Mouse (Mus musculus): Measurements from ENCODE around the gene Camkk1. TPM values are rescaled to one million over a fixed set of nuclear protein-coding genes. Genes with fewer than 3 reads are reported as not detected.

Camkk1 gene
- 10 to 100 TPM; 79.5 to 92.4 TPM for total RNA-seq (2021)

DNA sequence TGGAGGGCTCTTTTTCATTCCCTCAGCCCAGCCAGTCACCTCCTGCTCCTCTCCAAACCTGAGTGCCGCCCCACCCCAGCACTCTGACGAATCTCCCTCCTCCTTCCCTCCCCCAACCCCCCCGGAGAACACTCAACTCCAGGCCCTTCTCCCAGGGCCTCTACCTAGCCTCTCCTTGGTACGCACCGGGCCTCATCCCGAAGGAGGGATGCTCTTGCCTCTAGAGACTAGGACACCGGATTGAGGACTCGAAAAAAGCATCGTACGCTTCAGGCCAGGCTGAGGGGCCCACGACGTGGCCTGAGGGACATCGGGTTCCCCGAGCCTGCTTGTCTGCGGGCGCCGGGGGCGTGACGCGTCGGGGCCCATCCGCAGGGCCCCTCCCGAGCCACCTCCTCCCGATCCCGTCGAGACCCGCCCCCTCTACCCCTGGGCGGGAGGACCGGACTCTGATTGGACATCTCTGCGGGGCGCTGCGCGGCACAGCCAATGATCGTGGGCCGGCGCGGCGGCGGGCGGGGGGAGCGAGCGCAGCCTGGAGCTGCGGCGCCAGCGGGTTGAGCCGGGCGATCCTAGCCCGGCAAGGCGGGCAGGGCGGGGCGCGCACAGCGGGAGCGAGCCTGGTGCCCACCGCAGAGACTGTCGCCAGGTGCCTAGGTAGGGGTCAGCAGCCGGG is at the start of gene Camkk1:
TSS of gene Camkk1 (plus strand) at position 538 of the 676 bp plus-strand sequence.
- peak; percentile 94 to 96 for DNase-seq (ENCODE audit: low spot score in 2 of 2)
- intact Hi-C loops (cut with DNase I): loop anchor here (5.0 kb wide), 1 partner anchor 451 kb away; no protein-coding TSS in a partner anchor

DNA sequence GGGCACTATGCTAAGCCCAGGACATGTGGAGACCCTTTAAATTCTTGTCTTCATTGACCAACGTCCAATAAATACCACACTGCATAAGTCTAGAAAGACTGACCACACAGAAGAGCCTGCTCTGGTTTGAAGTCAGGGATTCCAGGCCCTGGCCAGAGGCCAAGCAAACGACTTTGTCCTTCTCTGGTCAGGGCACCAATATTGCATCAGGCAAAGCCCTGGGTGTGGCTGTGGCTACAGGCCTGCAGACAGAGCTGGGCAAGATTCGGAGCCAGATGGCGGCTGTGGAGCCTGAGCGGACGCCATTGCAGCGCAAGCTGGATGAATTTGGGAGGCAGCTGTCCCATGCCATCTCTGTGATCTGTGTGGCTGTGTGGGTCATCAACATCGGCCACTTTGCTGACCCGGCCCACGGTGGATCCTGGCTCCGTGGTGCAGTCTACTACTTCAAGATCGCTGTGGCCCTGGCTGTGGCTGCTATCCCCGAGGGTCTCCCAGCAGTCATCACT is 43.8 kb upstream of the Camkk1 start:
- intact Hi-C loops (cut with DNase I): no loop called here
- DNase-seq (ENCODE audit: low spot score in 2 of 2): no peak

DNA sequence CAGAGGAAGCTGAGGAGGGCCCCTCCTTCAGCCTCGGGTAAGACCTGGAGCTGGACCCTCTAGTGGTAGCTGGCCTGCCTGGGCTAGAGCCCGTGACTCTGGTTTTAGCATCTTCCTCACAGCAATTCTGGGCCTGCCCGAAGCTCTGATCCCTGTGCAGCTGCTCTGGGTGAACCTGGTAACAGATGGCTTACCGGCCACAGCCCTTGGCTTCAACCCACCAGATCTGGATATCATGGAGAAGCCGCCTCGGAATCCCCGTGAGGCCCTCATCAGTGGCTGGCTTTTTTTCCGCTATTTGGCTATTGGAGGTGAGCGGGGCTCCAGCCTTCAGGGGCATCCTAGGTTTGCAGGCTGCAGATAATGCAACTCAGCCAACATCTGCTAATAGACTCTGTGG is 36.3 kb upstream of the Camkk1 start:
- intact Hi-C loops (cut with DNase I): no loop called here
- DNase-seq (ENCODE audit: low spot score in 2 of 2): no peak

DNA sequence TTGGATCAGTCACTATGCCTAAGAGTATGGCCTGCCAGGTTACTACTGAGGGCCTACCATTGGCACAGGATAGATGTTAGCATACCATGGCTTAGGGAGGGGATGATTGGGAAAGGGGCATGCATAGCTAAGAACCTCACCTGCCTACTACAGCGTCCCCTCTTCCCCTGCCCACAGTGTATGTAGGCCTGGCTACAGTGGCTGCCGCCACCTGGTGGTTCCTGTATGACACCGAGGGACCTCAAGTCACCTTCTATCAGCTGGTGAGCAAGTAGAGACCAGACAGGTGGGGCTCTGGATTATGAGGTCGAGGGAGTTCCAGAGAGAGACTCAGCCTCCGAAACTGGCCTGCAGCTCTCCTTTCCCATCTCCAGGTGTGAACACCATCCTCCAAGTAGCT is 35.5 kb upstream of the Camkk1 start:
- no peak for DNase-seq (ENCODE audit: low spot score in 2 of 2)
- intact Hi-C loops (cut with DNase I): no loop called here

DNA sequence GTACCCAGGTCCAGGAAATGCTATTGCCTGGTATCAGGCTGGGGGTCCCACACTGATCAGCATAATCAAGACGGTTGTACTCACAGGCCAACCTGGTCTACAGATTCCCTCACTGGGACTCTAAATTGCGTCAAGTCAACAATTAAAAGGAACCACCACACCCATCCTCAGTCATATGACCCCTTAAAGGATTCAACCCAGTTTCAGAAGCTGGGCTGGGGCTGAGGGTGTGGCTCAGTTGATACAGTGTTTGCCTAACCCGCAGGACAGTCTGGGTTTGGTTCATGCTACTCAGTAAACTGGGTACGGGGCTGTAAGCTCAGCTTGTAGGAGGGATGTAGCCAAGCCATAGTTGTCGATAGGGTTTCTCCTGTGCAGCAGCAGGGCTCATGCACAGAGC is 32.1 kb upstream of the Camkk1 start:
- DNase-seq (ENCODE audit: low spot score in 2 of 2): no peak
- intact Hi-C loops (cut with DNase I): no loop called here

DNA sequence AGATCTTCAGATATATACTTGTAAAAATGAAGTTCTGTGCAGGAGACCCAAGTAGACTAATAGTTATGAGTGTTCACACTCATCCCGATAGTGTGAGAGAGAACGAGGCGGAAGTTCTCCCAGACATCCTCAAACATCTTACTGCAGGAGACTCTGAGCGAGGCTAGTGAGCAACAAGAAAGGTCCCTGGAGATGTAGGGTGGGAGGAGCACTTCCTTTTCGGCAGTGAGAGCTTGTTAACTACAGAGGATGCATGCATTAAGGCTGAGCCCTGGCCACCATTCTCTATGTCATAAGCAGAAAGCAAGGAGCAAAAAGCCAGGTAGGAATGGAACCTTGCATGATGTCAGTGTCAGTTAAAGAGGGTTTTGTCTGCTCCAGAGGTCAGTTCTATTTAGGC is 31.6 kb upstream of the Camkk1 start:
- intact Hi-C loops (cut with DNase I): no loop called here
- no peak for DNase-seq (ENCODE audit: low spot score in 2 of 2)

DNA sequence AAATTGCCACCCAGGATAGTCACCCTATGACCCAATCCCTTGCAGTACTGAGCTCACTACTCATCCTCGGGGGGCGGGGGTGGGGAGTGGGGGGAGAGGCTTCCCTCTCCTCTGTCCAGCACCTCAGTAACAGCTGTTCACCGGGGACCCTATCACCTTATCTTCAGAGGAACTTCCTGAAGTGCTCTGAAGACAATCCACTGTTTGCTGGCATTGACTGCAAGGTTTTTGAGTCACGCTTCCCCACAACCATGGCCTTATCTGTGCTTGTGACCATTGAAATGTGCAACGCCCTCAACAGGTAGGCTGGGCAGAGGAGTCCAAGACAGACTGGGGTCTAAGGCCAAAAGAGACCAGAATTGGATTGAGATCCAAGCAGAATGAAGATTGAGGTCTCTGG is 31.0 kb upstream of the Camkk1 start:
- intact Hi-C loops (cut with DNase I): no loop called here
- no peak for DNase-seq (ENCODE audit: low spot score in 2 of 2)

DNA sequence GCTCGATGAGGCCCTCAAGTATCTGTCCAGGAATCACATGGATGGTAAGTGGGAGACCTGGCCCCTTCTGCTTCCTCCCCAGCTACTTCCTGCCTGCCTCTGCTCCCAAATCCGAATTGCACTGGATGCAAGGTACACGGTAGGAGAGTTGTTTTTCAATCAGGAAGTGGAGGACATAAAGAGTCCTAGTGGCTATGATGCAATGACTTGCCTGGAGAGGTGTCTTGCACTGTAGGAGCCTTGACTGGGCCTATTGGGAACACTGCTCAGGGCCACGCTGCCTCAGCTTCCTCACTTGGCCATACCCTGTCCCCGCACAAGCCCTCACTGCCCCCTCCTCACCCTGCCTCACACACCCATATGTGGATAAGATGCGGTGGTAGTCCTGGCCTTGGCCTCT is 29.8 kb upstream of the Camkk1 start:
- no peak for DNase-seq (ENCODE audit: low spot score in 2 of 2)
- intact Hi-C loops (cut with DNase I): no loop called here

DNA sequence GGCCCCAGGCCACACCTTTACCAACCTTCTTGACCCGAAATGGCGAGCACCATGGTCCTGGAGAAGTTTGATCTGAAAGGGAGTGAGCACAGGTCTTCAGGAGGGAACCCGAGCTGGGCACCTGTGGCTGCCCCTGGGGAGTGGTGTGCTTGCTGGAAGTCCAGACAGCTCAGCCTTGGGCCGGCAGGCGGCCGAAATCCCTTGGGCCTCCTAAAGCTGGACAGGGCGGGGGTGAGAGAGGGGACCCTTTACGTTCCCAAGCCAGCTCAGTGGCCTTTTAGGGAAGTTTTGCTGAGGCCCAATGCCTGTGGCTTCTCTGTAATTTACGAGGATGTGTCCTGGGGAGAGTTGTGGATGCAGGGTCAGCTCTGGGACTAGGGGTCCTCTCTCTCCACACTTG is 28.1 kb upstream of the Camkk1 start:
- no peak for DNase-seq (ENCODE audit: low spot score in 2 of 2)
- intact Hi-C loops (cut with DNase I): no loop called here

DNA sequence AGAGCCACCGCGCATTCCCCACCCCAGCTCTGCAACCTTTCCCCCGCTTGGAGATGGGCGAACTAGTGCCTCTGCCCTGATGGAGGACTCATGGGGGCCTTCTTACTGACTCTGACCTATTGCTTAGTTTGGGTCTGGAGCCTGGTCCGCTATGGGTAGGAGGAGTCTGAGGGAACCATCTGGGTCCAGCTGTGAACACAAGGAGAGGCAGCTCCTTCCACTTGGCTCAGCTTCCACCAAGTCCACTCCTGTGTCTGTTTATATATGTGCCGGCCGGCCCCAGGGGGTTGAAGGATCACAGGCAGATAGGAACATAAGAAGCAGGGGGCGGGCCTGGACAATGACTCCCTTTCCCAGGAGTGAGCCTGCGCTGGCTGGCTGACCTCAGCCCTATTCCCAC is 26.8 kb upstream of the Camkk1 start:
- DNase-seq (ENCODE audit: low spot score in 2 of 2): no peak
- intact Hi-C loops (cut with DNase I): no loop called here

DNA sequence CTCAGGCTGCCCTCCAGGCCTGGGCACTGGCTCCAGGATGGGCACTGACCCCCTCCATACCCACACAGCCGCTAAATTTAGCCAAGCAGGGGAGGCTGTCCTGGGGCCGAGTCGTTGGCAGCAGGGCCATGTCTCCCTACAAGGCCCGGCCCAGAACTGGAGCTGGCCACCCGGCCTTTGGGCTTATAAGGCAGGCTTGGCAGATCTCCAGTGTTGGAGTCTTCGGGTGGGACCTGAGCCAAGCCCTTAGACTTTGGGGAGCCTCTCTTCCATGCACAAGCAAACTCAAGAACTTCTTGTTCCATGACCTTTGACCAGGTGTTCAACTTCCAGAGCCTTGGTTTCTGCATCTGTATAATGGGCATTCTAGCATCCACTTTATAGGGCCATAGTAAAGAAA is 22.5 kb upstream of the Camkk1 start:
- DNase-seq (ENCODE audit: low spot score in 2 of 2): no peak
- intact Hi-C loops (cut with DNase I): no loop called here

DNA sequence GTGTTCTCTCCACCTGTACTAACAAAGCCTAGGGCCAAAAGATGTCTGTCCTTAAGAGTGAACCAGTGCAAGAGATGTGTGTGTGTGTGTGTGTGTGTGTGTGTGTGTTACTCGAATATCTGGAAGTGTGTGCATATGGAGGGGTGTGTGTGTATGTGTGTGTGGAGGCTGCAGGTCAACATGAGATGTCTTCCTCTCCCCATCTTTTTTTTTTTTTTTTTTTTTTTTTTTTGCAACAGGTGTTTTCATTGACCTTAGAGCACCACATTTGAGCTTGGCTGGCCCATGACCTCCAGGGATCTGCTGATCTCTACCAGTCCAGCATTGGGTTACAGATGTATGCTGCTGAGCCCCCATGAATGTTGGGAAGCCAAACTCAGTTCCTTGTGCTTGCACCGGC is 22.0 kb upstream of the Camkk1 start:
- intact Hi-C loops (cut with DNase I): no loop called here
- DNase-seq (ENCODE audit: low spot score in 2 of 2): no peak

DNA sequence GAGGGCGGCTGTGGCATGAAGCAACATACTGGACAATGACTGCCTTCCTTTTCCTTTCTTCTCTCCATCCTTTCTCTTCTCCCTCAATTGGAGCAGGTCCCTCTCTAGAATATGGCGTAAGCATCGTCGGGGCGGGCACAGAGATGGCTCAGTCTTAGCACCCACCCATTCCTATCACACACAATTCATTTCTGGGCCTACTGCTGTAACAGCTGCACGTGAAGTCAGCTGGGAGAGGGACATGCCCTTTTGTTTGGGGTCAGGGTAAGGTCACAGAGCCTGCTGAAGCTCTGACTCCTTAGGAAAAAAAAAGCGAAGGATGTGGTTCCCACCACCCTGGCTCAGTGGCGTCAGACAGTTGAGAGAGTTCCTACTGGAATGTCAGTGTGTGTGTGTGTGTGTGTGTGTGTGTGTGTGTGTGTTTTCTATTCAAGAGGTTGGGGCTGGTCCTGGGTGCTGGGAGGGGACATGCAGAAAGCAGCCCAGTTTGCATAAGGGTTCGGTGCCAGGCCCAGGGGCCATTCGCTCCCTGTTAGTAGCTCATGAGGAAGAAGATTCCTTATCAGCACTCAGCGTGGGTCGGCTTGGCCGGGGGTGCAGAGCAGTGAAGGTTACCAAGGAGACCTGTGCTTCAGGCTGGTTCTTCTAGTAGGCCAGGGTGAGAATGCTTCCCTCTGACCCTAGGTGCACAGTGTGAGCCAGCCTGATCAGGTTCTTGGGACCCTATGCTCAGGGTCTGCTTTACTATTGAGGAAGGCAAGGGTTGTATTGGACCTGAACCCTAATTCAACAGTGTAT is 21.1 kb upstream of the Camkk1 start:
- intact Hi-C loops (cut with DNase I): loop anchor here (2.0 kb wide), 1 partner anchor 425 kb away; no protein-coding TSS in a partner anchor
- no peak for DNase-seq (ENCODE audit: low spot score in 2 of 2)

DNA sequence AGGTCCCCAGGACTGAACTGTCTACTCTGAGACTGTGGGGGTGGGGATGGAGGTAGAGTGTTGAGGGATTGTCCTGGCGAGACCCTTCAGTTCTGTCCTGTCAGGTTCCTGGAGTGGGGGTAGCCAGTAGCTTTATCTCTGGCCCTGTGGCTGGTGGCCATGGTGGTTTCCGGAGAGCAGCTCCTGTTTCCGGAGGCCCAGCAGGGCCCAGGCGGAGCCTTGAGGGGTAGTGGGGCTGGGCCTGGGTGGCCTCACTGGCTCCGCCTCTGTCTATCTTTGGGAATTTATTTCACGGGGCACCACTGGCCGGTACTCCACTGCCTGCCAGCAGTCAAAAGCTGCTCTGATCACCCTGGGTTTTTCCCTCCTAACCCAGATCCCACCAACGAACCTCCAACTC is 20.0 kb upstream of the Camkk1 start, which contains the start of gene P2rx1:
TSS of gene P2rx1 (plus strand) at position 333 of the 400 bp plus-strand sequence.
- intact Hi-C loops (cut with DNase I): loop anchor here (2.0 kb wide), 1 partner anchor 426 kb away; no protein-coding TSS in a partner anchor
- DNase-seq (ENCODE audit: low spot score in 2 of 2): no peak

DNA sequence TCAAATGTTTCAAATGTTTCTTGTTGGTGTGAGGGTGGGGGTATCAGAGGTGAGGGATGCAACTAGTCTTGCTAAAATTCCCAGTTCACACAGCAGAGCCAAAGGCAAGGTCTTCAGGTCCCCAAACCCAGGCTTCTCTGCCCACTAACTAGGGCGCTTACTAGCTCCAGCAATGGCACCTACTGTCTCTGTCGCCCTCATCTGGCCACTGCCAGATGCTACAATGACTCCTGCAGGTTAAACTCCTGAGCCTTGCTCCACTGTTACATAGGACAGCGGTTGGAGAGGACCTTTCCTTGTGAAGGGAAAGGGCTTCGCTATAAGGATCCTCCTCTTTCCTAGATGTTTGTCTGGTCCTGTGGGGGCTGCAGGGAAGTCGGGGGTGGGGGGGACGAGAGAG is 17.8 kb upstream of the Camkk1 start:
- DNase-seq (ENCODE audit: low spot score in 2 of 2): peak; percentile 62 to 75
- intact Hi-C loops (cut with DNase I): loop anchor here (1.0 to 5.0 kb wide), 2 partner anchors 59 to 75 kb away; no protein-coding TSS in a partner anchor

DNA sequence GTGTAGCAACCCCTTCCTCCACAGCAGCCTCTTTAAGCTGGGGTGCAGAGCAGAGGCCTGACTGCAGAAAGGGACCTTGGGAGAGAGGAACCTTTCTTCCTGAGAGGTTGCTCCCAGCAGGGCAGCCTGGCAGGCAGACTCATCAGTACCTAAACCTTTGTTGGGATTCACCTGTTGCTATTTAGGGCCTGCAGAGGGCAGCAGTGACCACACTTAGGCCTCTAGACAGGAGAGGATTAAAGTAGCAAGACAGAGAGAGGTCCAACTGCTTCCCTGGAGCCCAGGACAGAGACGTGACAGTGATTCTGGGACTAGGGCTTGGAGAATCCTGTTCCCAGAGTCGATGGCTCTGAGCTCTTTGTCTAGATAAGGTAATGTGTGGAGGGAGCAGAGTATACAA is 12.4 kb upstream of the Camkk1 start:
- intact Hi-C loops (cut with DNase I): loop anchor here (1.0 kb wide), 2 partner anchors 33 to 44 kb away; no protein-coding TSS in a partner anchor

DNA sequence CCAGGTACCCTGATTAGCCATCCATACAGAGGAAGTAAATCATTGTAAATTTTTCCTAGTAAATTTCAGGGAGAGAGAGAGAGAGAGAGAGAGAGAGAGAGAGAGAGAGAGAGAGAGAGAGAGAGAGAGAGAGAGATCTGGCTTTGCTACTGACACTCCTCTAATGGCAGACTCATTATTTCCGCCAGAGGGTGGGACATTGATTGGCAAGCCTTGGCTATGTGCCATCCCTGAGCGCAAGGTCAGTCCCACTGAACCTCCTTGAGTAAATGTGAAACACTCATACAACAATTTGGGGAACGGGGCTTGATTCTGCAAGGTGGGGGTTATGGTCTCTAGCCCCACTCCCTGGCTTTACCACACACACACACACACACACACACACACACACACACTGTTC is 11.7 kb upstream of the Camkk1 start:
- intact Hi-C loops (cut with DNase I): no loop called here

More for the DNA sequence above, 12.4 kb upstream of the Camkk1 start:
- peak; percentile 43 to 53 for DNase-seq (ENCODE audit: low spot score in 2 of 2)

DNA sequence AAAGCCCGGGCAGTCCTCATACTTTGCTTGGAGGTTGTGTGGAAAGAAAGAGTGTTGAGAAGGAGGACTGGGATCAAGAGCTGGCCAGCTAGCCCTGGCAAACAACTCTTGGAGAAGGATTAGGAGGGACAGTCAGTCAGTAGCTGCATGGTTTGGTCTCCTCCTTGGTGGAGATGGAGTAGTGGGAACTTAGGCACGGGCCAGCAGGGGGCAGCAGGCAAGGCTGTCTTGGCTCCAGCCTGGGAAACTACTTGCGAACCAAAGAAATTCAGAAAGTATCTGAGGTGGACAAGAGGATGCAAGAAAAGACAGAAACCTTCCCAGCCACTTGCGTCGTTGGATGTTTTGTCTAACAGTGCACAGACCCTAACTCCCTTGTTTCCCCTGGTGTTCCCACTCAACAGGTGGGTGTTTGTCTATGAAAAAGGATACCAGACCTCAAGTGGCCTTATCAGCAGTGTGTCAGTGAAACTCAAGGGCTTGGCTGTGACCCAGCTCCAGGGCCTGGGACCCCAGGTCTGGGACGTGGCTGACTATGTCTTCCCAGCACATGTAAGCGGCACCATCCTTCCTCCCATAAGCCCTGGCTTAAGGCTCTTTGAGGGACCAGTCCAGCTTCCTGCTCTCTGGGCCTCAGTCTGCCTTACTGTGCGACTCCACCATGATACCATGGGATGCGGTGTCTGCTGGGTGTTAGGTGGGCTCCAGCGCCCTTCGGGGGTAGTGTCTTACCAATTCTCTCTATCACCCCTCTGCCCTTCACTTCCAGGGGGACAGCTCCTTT is 10.9 kb upstream of the Camkk1 start:
- peak in 1 of 2 experiments; percentile 66 for DNase-seq (ENCODE audit: low spot score in 2 of 2)
- intact Hi-C loops (cut with DNase I): no loop called here

More for the DNA sequence above, 11.7 kb upstream of the Camkk1 start:
- DNase-seq (ENCODE audit: low spot score in 2 of 2): no peak

DNA sequence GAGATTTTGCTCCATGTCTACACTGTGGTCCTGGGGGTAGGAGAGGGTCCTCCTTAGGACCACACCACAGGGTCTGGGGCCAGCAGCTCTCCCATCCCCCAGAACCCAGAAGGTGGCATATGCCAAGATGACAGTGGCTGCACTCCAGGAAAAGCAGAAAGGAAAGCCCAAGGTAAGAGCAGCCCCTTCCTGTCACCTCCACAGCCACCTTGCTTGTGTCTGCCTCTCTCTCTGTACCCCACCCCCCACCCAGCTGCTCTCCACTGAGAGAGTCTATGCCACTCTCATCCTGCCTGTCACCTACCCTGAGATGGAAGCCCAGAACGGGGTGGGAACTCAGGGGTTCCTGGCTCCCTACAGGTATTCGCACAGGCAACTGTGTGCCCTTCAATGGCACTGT is 10.0 kb upstream of the Camkk1 start:
- intact Hi-C loops (cut with DNase I): no loop called here
- no peak for DNase-seq (ENCODE audit: low spot score in 2 of 2)

Measured in left cerebral cortex, postnatal 25 days (tissue).